Mouse (Mus musculus): ENCODE measurements around the gene Rps16.

DNA sequence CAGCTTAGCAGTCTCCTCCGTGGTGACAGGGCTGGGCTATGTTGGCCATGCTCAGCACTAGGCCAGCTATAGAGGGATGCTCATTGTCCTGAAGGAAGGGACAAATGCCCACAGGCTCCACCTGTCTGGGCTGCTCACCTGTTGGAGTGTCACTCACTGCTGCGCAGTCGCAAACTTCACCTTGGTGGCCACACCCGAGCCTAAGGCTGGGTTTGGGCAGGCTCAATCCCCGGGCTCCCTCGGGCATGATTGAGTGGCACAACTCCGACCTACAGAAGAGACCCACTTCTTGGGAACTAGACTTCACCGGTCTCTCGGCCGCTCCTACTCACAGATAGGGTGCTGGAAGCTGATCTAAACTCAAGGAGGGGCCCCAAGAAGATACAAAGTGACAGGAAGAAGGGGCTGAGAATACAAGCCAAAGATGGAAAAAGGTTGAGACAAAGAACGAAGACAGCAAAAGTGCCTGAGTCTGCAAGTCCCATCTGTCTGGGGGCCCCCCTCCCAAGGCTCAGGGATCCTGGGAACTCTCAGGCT lies 20.6 kb downstream of the Rps16 start:
- TF ChIP-seq GATA1 (IDR thresholded peaks at IDR 0.05; ENCODE audit: low read length) (no peak), TAL1 (IDR thresholded peaks at IDR 0.05; ENCODE audit: low read length) (no peak)
